7 mouse cellular contexts compared by ENCODE assay signal in genomic region chr16:37011922-37012289, GRCm38 (mm10). TPM values are rescaled to one million over a fixed set of nuclear protein-coding genes. Genes with fewer than 3 reads are reported as not detected.
DNase-seq lines count a peak whose midpoint lies in the region; ATAC-seq and TF ChIP-seq lines count a peak whose summit lies in the region.

No protein-coding gene starts in this region.

- DNase-seq in lung, postnatal 4 days = no peak
- DNase-seq in adrenal gland, postnatal 4 days (ENCODE audit: low spot score in 2 of 2) = no peak
- no peak for DNase-seq in left cerebral cortex, postnatal 25 days (ENCODE audit: low spot score in 2 of 2)

- H3K9ac ChIP-seq in lung, embryonic 15.5 days = peak overlapping the region; percentile 80
- peak overlapping the region; percentile 81 for H3K9ac ChIP-seq in limb, embryonic 12.5 days (replicated peaks)

- intact Hi-C loops in left cerebral cortex, postnatal 25 days (cut with DNase I) = loop anchor here (2.0 to 5.0 kb wide), 4 partner anchors 93 to 540 kb away; partner anchors contain the start of genes Eaf2, Golgb1 and Iqcb1

- H3K27ac ChIP-seq in lung, embryonic 15.5 days = no peak overlapping the region
- no peak overlapping the region for H3K27ac ChIP-seq in limb, embryonic 12.5 days
- H3K27ac ChIP-seq in small intestine, adult 2 months (ENCODE audit: insufficient read depth, low read depth, low read length) = no peak overlapping the region

- peaks cover 11% of the 10 kb centered on the region; the same call in 1 of the 2 replicates for H3K4me1 ChIP-seq in lung, embryonic 15.5 days
- peaks cover 35% of the 10 kb centered on the region for H3K4me1 ChIP-seq in erythroblast, embryonic 14.5 days (ENCODE audit: control insufficient read depth)
- peaks cover 11% of the 10 kb centered on the region for H3K4me1 ChIP-seq in limb, embryonic 12.5 days (replicated peaks)
- H3K4me1 ChIP-seq in small intestine, adult 2 months (ENCODE audit: control insufficient read depth, insufficient read depth, insufficient read length, low read length) = peaks cover 5% of the 10 kb centered on the region

- WGBS in lung, embryonic 15.5 days = under 1% methylated on average over 26 of the region's 26 CpGs
- under 1% methylated on average over 26 of the region's 26 CpGs for WGBS in limb, embryonic 12.5 days
- under 1% methylated on average over 26 of the region's 26 CpGs for WGBS in small intestine, adult 2 months

- H3K27me3 ChIP-seq in lung, embryonic 15.5 days = no peaks in the 10 kb centered on the region
- peaks cover 3% of the 10 kb centered on the region for H3K27me3 ChIP-seq in erythroblast, embryonic 14.5 days (ENCODE audit: control insufficient read depth)
- no peaks in the 10 kb centered on the region for H3K27me3 ChIP-seq in limb, embryonic 12.5 days
- H3K27me3 ChIP-seq in small intestine, adult 2 months (ENCODE audit: control insufficient read depth, insufficient read depth, low read length) = no peaks in the 10 kb centered on the region

- TF ChIP-seq CTCF in small intestine, adult 2 months (IDR thresholded peaks at IDR 0.05; ENCODE audit: extremely low read depth, insufficient read length, insufficient replicate concordance, low read depth, low read length) = no peak

- no peaks in the 10 kb centered on the region for H3K9me3 ChIP-seq in lung, embryonic 15.5 days
- no peaks in the 10 kb centered on the region for H3K9me3 ChIP-seq in erythroblast, embryonic 14.5 days (ENCODE audit: control insufficient read depth, low read length)
- H3K9me3 ChIP-seq in limb, embryonic 12.5 days = no peaks in the 10 kb centered on the region

- H3K4me3 ChIP-seq in lung, embryonic 15.5 days = peak overlapping the region; percentile 83
- H3K4me3 ChIP-seq in erythroblast, embryonic 14.5 days (replicated peaks) = peak overlapping the region; percentile 70
- peak overlapping the region; percentile 87 for H3K4me3 ChIP-seq in limb, embryonic 12.5 days (replicated peaks)
- peak overlapping the region; percentile 89 for H3K4me3 ChIP-seq in small intestine, adult 2 months (ENCODE audit: low read depth, low read length)

- ATAC-seq in lung, embryonic 15.5 days (ENCODE audit: borderline replicate concordance, extremely low read depth, low FRiP score, low TSS enrichment) = peak; percentile 61
- ATAC-seq in limb, embryonic 12.5 days (ENCODE audit: insufficient number of reproducible peaks, insufficient read depth, low FRiP score, low TSS enrichment, low read depth) = peak; percentile 77

- no peaks in the 10 kb centered on the region for H3K36me3 ChIP-seq in lung, embryonic 15.5 days
- peaks cover 39% of the 10 kb centered on the region for H3K36me3 ChIP-seq in erythroblast, embryonic 14.5 days (ENCODE audit: control insufficient read depth)
- peaks cover 13% of the 10 kb centered on the region; the same call in 1 of the 2 replicates for H3K36me3 ChIP-seq in limb, embryonic 12.5 days
- no peaks in the 10 kb centered on the region; the same call in 1 of the 2 replicates for H3K36me3 ChIP-seq in small intestine, adult 2 months (ENCODE audit: control insufficient read depth, insufficient read depth, low read length)

- no peak for TF ChIP-seq POLR2A in small intestine, adult 2 months (IDR thresholded peaks at IDR 0.05; ENCODE audit: low read depth, low read length)

- H3K4me2 ChIP-seq in lung, embryonic 15.5 days = peak overlapping the region; percentile 90
- H3K4me2 ChIP-seq in limb, embryonic 12.5 days = peak overlapping the region; percentile 90

RNA-seq across cellular contexts. Expression of gene Polq, which starts 0.3 kb away (rescaled TPM):
- 6.7 and 7.6 TPM in 2 replicates for polyA plus RNA-seq in lung, embryonic 15.5 days (2015; fragmentation: Nextera tagmentation; extraction: Ambion mirVana)
- 0.44 and 0.76 TPM in 2 replicates for polyA plus RNA-seq in erythroblast, embryonic 14.5 days (2012)
- polyA plus RNA-seq in limb, embryonic 12.5 days (2016; fragmentation: Nextera tagmentation; extraction: Ambion mirVana) = 11.9 TPM in 2 replicates
- 0.09 and 0.13 TPM in 2 replicates for polyA plus RNA-seq in small intestine, adult 2 months (2012; rRNA removed)
- total RNA-seq in adrenal gland, postnatal 4 days (2021) = 1 to 10 TPM; 4.3 to 6.0 TPM
- 1 to 10 TPM; 1.7 to 1.8 TPM for total RNA-seq in left cerebral cortex, postnatal 25 days (2021)

RNA-seq across cellular contexts. Expression of gene Fbxo40, which starts 21.6 kb away (rescaled TPM):
- polyA plus RNA-seq in lung, embryonic 15.5 days (2015; fragmentation: Nextera tagmentation; extraction: Ambion mirVana) = 0.10 and 0.25 TPM in 2 replicates
- not detected in 2 replicates for polyA plus RNA-seq in erythroblast, embryonic 14.5 days (2012)
- 0.08 and 0.12 TPM in 2 replicates for polyA plus RNA-seq in limb, embryonic 12.5 days (2016; fragmentation: Nextera tagmentation; extraction: Ambion mirVana)
- not detected in 2 replicates for polyA plus RNA-seq in small intestine, adult 2 months (2012; rRNA removed)
- 1 to 10 TPM; 1.4 to 1.9 TPM for total RNA-seq in adrenal gland, postnatal 4 days (2021)
- under 1 TPM; 0.43 to 0.80 TPM for total RNA-seq in left cerebral cortex, postnatal 25 days (2021)
